ENCODE assay signal across 18 mouse cellular contexts in genomic region chr12:33959846-33960245, GRCm38 (mm10). TPM values are rescaled to one million over a fixed set of nuclear protein-coding genes. Genes with fewer than 3 reads are reported as not detected.
A peak's percentile ranks its signal among the peaks of the same experiment; 100 is the strongest.
DNase-seq lines count a peak whose midpoint lies in the region; ATAC-seq and TF ChIP-seq lines count a peak whose summit lies in the region.
"Had no signal": no experiment of that assay in that cellular context is flagged by ENCODE, and none has a peak within 500 bp of the region (broad histone marks: within the 10 kb centered on the region; RNA-seq: fewer than 3 reads in every experiment).

No protein-coding gene starts in this region.

- no peaks in the 10 kb centered on the region for H3K36me3 ChIP-seq in heart, embryonic 12.5 days
- no peaks in the 10 kb centered on the region for H3K36me3 ChIP-seq in lung, embryonic 14.5 days (ENCODE audit: insufficient read depth)
- no peaks in the 10 kb centered on the region for H3K36me3 ChIP-seq in embryonic facial prominence, embryonic 12.5 days
- no peaks in the 10 kb centered on the region for H3K36me3 ChIP-seq in neural tube, embryonic 13.5 days
- H3K36me3 ChIP-seq: lung, embryonic 15.5 days had no signal

- no peak for ATAC-seq in heart, embryonic 12.5 days (ENCODE audit: insufficient number of reproducible peaks, low FRiP score)
- ATAC-seq in lung, embryonic 14.5 days (ENCODE audit: insufficient read depth), result no peak
- no peak for ATAC-seq in embryonic facial prominence, embryonic 12.5 days (ENCODE audit: insufficient number of reproducible peaks, insufficient read depth, low FRiP score, low TSS enrichment)
- ATAC-seq in neural tube, embryonic 13.5 days (ENCODE audit: low read depth), result no peak
- ATAC-seq: CD4-positive, CD25-positive, alpha-beta regulatory T cell, adult 4 months; midbrain, embryonic 16.5 days had no signal

- 35% methylated on average over 3 of the region's 3 CpGs for WGBS in heart, embryonic 12.5 days
- 10% methylated on average over 3 of the region's 3 CpGs for WGBS in lung, embryonic 14.5 days
- 16% methylated on average over 3 of the region's 3 CpGs for WGBS in lung, adult 2 months
- 2% methylated on average over 3 of the region's 3 CpGs for WGBS in embryonic facial prominence, embryonic 12.5 days
- 3% methylated on average over 3 of the region's 3 CpGs for WGBS in neural tube, embryonic 13.5 days

- 0 out of 2 replicates have a peak overlapping the region, but pooled peaks have one; percentile 26 for H3K4me2 ChIP-seq in heart, embryonic 12.5 days
- no peak overlapping the region for H3K4me2 ChIP-seq in lung, embryonic 14.5 days
- H3K4me2 ChIP-seq in embryonic facial prominence, embryonic 12.5 days (replicated peaks), result peak overlapping the region; percentile 45
- no peak overlapping the region for H3K4me2 ChIP-seq in neural tube, embryonic 13.5 days

- no peak overlapping the region for H3K9ac ChIP-seq in heart, embryonic 12.5 days
- no peak overlapping the region for H3K9ac ChIP-seq in lung, embryonic 14.5 days
- peak overlapping the region; percentile 69 for H3K9ac ChIP-seq in embryonic facial prominence, embryonic 12.5 days
- no peak overlapping the region for H3K9ac ChIP-seq in neural tube, embryonic 13.5 days
- H3K9ac ChIP-seq: lung, embryonic 15.5 days had no signal

- peaks cover 65% of the 10 kb centered on the region for H3K27me3 ChIP-seq in heart, embryonic 12.5 days (replicated peaks)
- peaks cover 95% of the 10 kb centered on the region for H3K27me3 ChIP-seq in lung, embryonic 14.5 days (ENCODE audit: insufficient read depth, low read length)
- H3K27me3 ChIP-seq in embryonic facial prominence, embryonic 12.5 days, result 0 out of 2 replicates have a peak, but pooled peaks cover 5% of the 10 kb centered on the region
- H3K27me3 ChIP-seq in neural tube, embryonic 13.5 days, result peaks cover 96% of the 10 kb centered on the region

- TF ChIP-seq POLR2A in lung, adult 2 months (IDR thresholded peaks at IDR 0.05; ENCODE audit: borderline replicate concordance, extremely low read depth, low read depth, low read length), result no peak

- peak overlapping the region; percentile 38; the same call in 1 of the 2 replicates for H3K27ac ChIP-seq in heart, embryonic 12.5 days (ENCODE audit: poor library complexity, severe bottlenecking)
- H3K27ac ChIP-seq in lung, embryonic 14.5 days (ENCODE audit: low read depth), result no peak overlapping the region
- peak overlapping the region; percentile 80 for H3K27ac ChIP-seq in embryonic facial prominence, embryonic 12.5 days
- H3K27ac ChIP-seq in neural tube, embryonic 13.5 days (replicated peaks), result no peak overlapping the region
- H3K27ac ChIP-seq: lung, embryonic 15.5 days had no signal

- no peak for TF ChIP-seq CTCF in lung, embryonic 14.5 days (IDR thresholded peaks at IDR 0.05; ENCODE audit: low read depth)
- no peak for TF ChIP-seq CTCF in lung, adult 2 months (IDR thresholded peaks at IDR 0.05; ENCODE audit: insufficient read depth, low read length)

- H3K4me3 ChIP-seq in heart, embryonic 12.5 days, result peak overlapping the region; percentile 42
- no peak overlapping the region for H3K4me3 ChIP-seq in lung, embryonic 14.5 days (ENCODE audit: low read depth, low read length)
- no peak overlapping the region for H3K4me3 ChIP-seq in lung, adult 2 months (replicated peaks; ENCODE audit: extremely low read depth, low read depth, low read length)
- peak overlapping the region; percentile 52 for H3K4me3 ChIP-seq in embryonic facial prominence, embryonic 12.5 days
- H3K4me3 ChIP-seq in neural tube, embryonic 13.5 days, result peak overlapping the region; percentile 10; the same call in 1 of the 2 replicates
- H3K4me3 ChIP-seq: lung, embryonic 15.5 days had no signal

- peaks cover 22% of the 10 kb centered on the region; the same call in 1 of the 2 replicates for H3K4me1 ChIP-seq in heart, embryonic 12.5 days (replicated peaks)
- H3K4me1 ChIP-seq in lung, embryonic 14.5 days (ENCODE audit: insufficient read depth), result peaks cover 3% of the 10 kb centered on the region; the same call in 1 of the 2 replicates
- H3K4me1 ChIP-seq in lung, adult 2 months (ENCODE audit: control insufficient read depth, insufficient read depth, low read length), result peaks cover 4% of the 10 kb centered on the region; the same call in 1 of the 2 replicates
- peaks cover 24% of the 10 kb centered on the region for H3K4me1 ChIP-seq in embryonic facial prominence, embryonic 12.5 days
- H3K4me1 ChIP-seq in neural tube, embryonic 13.5 days (replicated peaks), result peaks cover 33% of the 10 kb centered on the region

- H3K9me3 ChIP-seq in heart, embryonic 12.5 days (replicated peaks), result no peaks in the 10 kb centered on the region
- no peaks in the 10 kb centered on the region for H3K9me3 ChIP-seq in lung, embryonic 14.5 days (ENCODE audit: low read depth, low read length)
- no peaks in the 10 kb centered on the region for H3K9me3 ChIP-seq in embryonic facial prominence, embryonic 12.5 days
- no peaks in the 10 kb centered on the region for H3K9me3 ChIP-seq in neural tube, embryonic 13.5 days
- H3K9me3 ChIP-seq: lung, embryonic 15.5 days had no signal

- DNase-seq in heart, adult 8-10 months (ENCODE audit: low spot score), result no peak
- DNase-seq in lung, embryonic 14.5 days, result peak; percentile 31
- no peak for DNase-seq in lung, adult 2 months
- DNase-seq in frontal cortex, postnatal 36 days (ENCODE audit: low spot score in 2 of 2), result no peak
- no peak for DNase-seq in adrenal gland, postnatal 36 days
- DNase-seq: adrenal gland, postnatal 14 days; cerebellum, adult 2 months; thymus, postnatal 25 days had no signal

RNA-seq across cellular contexts. Expression of gene Twist1, which starts 2.4 kb away (rescaled TPM):
- 16.1 and 16.6 TPM in 2 replicates for polyA plus RNA-seq in heart, embryonic 12.5 days (2016; fragmentation: Nextera tagmentation; extraction: Ambion mirVana)
- 1 to 10 TPM; 1.3 to 2.0 (median 1.5) TPM for total RNA-seq in heart, adult 8-10 months (2022)
- 0.37 and 0.89 TPM in 2 replicates for polyA plus RNA-seq in lung, embryonic 14.5 days (2014; fragmentation: Nextera tagmentation; extraction: Ambion mirVana)
- 1.4 and 2.3 TPM in 2 replicates for polyA plus RNA-seq in lung, adult 2 months (2012; rRNA removed)
- polyA plus RNA-seq in embryonic facial prominence, embryonic 12.5 days (2016; fragmentation: Nextera tagmentation; extraction: Ambion mirVana), result 79.1 and 85.3 TPM in 2 replicates
- 3.2 and 5.2 TPM in 2 replicates for polyA plus RNA-seq in neural tube, embryonic 13.5 days (2015; fragmentation: Nextera tagmentation; extraction: Ambion mirVana)
- 1 to 10 TPM; 7.2 to 9.8 TPM for total RNA-seq in adrenal gland, postnatal 36 days (2021)
- total RNA-seq: hematopoietic stem cell, adult 5-6 weeks had no signal
- polyA plus RNA-seq: CD4-positive, CD25-positive, alpha-beta regulatory T cell, adult 4 months had no signal

RNA-seq across cellular contexts. Expression of gene Ferd3l, which starts 31.6 kb away (rescaled TPM):
- not detected in 2 replicates for polyA plus RNA-seq in heart, embryonic 12.5 days (2016; fragmentation: Nextera tagmentation; extraction: Ambion mirVana)
- total RNA-seq in heart, adult 8-10 months (2022), result not detected
- polyA plus RNA-seq in lung, embryonic 14.5 days (2014; fragmentation: Nextera tagmentation; extraction: Ambion mirVana), result not detected in 2 replicates
- not detected in 2 replicates for polyA plus RNA-seq in lung, adult 2 months (2012; rRNA removed)
- polyA plus RNA-seq in embryonic facial prominence, embryonic 12.5 days (2016; fragmentation: Nextera tagmentation; extraction: Ambion mirVana), result 0.19 TPM in 1 of 2 replicates, not detected in the other
- polyA plus RNA-seq in neural tube, embryonic 13.5 days (2015; fragmentation: Nextera tagmentation; extraction: Ambion mirVana), result 0.70 and 1.0 TPM in 2 replicates
- not detected for total RNA-seq in adrenal gland, postnatal 36 days (2021)
- total RNA-seq: adrenal gland, postnatal 14 days; hematopoietic stem cell, adult 5-6 weeks; layer of hippocampus, adult 18-20 months; left cerebral cortex, postnatal 10 days had no signal
- polyA plus RNA-seq: CD4-positive, CD25-positive, alpha-beta regulatory T cell, adult 4 months; cerebellum, adult 2 months; lung, embryonic 15.5 days; spleen, adult 2 months had no signal

Comparison
In these comparisons a context has a peak if more than half of its experiments do, and no peak if none do; other contexts are left out.
1. H3K27ac ChIP-seq: peak in heart, embryonic 12.5 days (single experiment) and embryonic facial prominence, embryonic 12.5 days (single experiment); none in lung, embryonic 14.5 days (single experiment) and neural tube, embryonic 13.5 days (single experiment).
2. H3K4me2 ChIP-seq: peak in heart, embryonic 12.5 days (single experiment) and embryonic facial prominence, embryonic 12.5 days (single experiment); none in lung, embryonic 14.5 days (single experiment) and neural tube, embryonic 13.5 days (single experiment).
3. H3K4me3 ChIP-seq: peak in heart, embryonic 12.5 days (single experiment), embryonic facial prominence, embryonic 12.5 days (single experiment) and neural tube, embryonic 13.5 days (single experiment); none in lung, embryonic 14.5 days (single experiment) and lung, adult 2 months (single experiment).